Mouse (Mus musculus): ENCODE data around the gene Cdc40. TPM values are rescaled to one million over a fixed set of nuclear protein-coding genes. Genes with fewer than 3 reads are reported as not detected.

Cdc40 gene
- polyA plus RNA-seq, 1 experiment from 2014 or later = 37.0 TPM

Other genes starting within 250 kb of the Cdc40 start
- gene Mettl24, start 200.0 kb downstream of the Cdc40 start, polyA plus RNA-seq (2015; fragmentation: Nextera tagmentation; extraction: Ambion mirVana) = 0.50 and 0.64 TPM in 2 replicates
- gene Wasf1, start 164 bp upstream of the Cdc40 start, polyA plus RNA-seq (2015; fragmentation: Nextera tagmentation; extraction: Ambion mirVana) = 1.5 and 1.6 TPM in 2 replicates
- not detected in 2 replicates for gene Gpr6, start 189.0 kb upstream of the Cdc40 start, polyA plus RNA-seq (2015; fragmentation: Nextera tagmentation; extraction: Ambion mirVana)